Mouse (Mus musculus) kidney, embryonic 14.5 days (tissue): ENCODE data around the gene Tnfrsf11a. TPM values are rescaled to one million over a fixed set of nuclear protein-coding genes. Genes with fewer than 3 reads are reported as not detected.
"Not testable (repeated sequence)": the region's sequence is repeated elsewhere in the genome, so short reads cannot be mapped to it uniquely, and the experiment has no call there.

Experiments used
- ATAC-seq: fragments of 200-750 bp; cut with Nextera tagmentation; 2 replicates; pipeline ENCODE4 v1.8.0; 2017; ENCODE audit warnings: moderate number of reproducible peaks, mild to moderate bottlenecking, moderate TSS enrichment, moderate library complexity; ENCODE audit not compliant: low FRiP score, low TSS enrichment
- H3K27ac ChIP-seq: fragments of 300-500 bp; sonication (generic); 2 replicates; pipeline ENCODE4 v1.5.1; 2014; ENCODE audit warnings: low read depth, mild to moderate bottlenecking, low read length, moderate library complexity, mixed read lengths
- H3K27me3 ChIP-seq: fragments of 300-500 bp; sonication (generic); 2 replicates; pipeline ENCODE4 v1.6.1; 2014; ENCODE audit warnings: mild to moderate bottlenecking, low read length; ENCODE audit not compliant: control insufficient read depth, insufficient read depth
- H3K36me3 ChIP-seq: fragments of 300-500 bp; sonication (generic); 2 replicates; pipeline ENCODE4 v1.6.1; 2014; ENCODE audit warnings: low read length, mixed read lengths; ENCODE audit not compliant: control insufficient read depth, insufficient read depth
- H3K4me1 ChIP-seq: fragments of 300-500 bp; sonication (generic); 2 replicates; pipeline ENCODE4 v1.6.1; 2014; ENCODE audit warnings: low read length, mixed read lengths; ENCODE audit not compliant: control insufficient read depth, insufficient read depth
- H3K4me2 ChIP-seq: fragments of 300-500 bp; sonication (generic); replicated peaks from 2 replicates; pipeline ENCODE4 v1.6.1; 2014; ENCODE audit warnings: low read depth, mild to moderate bottlenecking, low read length
- H3K4me3 ChIP-seq: fragments of 300-500 bp; sonication (generic); 2 replicates; pipeline ENCODE4 v1.5.1; 2014; ENCODE audit warnings: mild to moderate bottlenecking, low read length
- H3K9ac ChIP-seq: fragments of 300-500 bp; sonication (generic); 2 replicates; pipeline ENCODE4 v1.6.1; 2014; ENCODE audit warnings: low read depth, mild to moderate bottlenecking, low read length, moderate library complexity
- H3K9me3 ChIP-seq: fragments of 300-500 bp; sonication (generic); 2 replicates; pipeline ENCODE4 v1.6.1; 2016; ENCODE audit warnings: low read length; ENCODE audit not compliant: control insufficient read depth
- WGBS: fragments of 180-500 bp; shearing (Covaris S2); extraction: QIAGEN DNeasy Blood & Tissue Kit; methylation state at CpG from one replicate; pipeline ENCODE4 v1.1.7; 2014; 5-methylcytosine and 5-hydroxymethylcytosine counted together
- polyA plus RNA-seq: library from polyadenylated mRNA; unstranded; fragments of >200 nt; fragmentation: Nextera tagmentation; extraction: Ambion mirVana; gene quantifications from 2 replicates; pipeline ENCODE4 v1.2.1, GENCODE M21; 2014

Tnfrsf11a gene
- polyA plus RNA-seq, 1 experiment from 2014 or later: 0.88 TPM

GRCm38 (mm10) chr1:105752196-105752595 is 28.3 kb upstream of the Tnfrsf11a start:
- Histone ChIP-seq H3K36me3 (peaks cover 20% of the 10 kb centered on the region; the same call in 1 of the 2 replicates), H3K4me3 (no peak overlapping the region), H3K27ac (no peak overlapping the region), H3K4me1 (no peaks in the 10 kb centered on the region), H3K9ac (no peak overlapping the region), H3K4me2 (no peak overlapping the region), H3K9me3 (no peaks in the 10 kb centered on the region), H3K27me3 (no peaks in the 10 kb centered on the region)
- 75% methylated on average over 4 of the region's 4 CpGs for WGBS
- no peak for ATAC-seq

GRCm38 (mm10) chr1:105752944-105753343 is 27.6 kb upstream of the Tnfrsf11a start:
- Histone ChIP-seq H3K27ac (no peak overlapping the region), H3K4me3 (no peak overlapping the region), H3K9ac (no peak overlapping the region), H3K4me2 (no peak overlapping the region), H3K27me3 (no peaks in the 10 kb centered on the region), H3K36me3 (peaks cover 20% of the 10 kb centered on the region; the same call in 1 of the 2 replicates), H3K9me3 (no peaks in the 10 kb centered on the region), H3K4me1 (no peaks in the 10 kb centered on the region)
- ATAC-seq: no peak
- 96% methylated on average over 1 of the region's 1 CpGs for WGBS

DNA sequence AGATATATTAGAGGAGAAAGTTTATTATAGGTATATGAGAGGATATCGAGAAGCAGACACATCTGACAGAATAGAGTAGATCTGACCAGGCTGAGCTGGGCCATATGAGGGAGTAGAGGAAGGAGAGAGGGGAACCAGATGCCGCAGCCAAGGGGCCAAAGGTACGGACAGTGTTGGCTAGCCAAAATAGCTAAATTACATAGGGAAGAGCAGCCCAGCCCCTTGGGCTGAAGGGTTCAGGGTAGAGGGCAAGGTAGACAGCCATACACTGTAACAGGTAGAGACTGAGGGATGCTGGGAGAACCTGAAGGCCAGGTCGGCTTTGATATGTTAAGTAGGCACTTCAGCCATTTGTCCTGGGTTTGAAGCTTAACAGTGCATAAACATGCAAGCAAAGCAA is 21.7 kb upstream of the Tnfrsf11a start:
- no peaks in the 10 kb centered on the region for H3K27me3 ChIP-seq
- no peaks in the 10 kb centered on the region for H3K4me1 ChIP-seq
- H3K27ac ChIP-seq: no peak overlapping the region
- H3K36me3 ChIP-seq: no peaks in the 10 kb centered on the region; the same call in 1 of the 2 replicates
- H3K4me2 ChIP-seq: no peak overlapping the region
- H3K9ac ChIP-seq: no peak overlapping the region
- ATAC-seq: no peak
- peaks cover 10% of the 10 kb centered on the region for H3K9me3 ChIP-seq
- 90% methylated on average over 4 of the region's 4 CpGs for WGBS
- H3K4me3 ChIP-seq: no peak overlapping the region

DNA sequence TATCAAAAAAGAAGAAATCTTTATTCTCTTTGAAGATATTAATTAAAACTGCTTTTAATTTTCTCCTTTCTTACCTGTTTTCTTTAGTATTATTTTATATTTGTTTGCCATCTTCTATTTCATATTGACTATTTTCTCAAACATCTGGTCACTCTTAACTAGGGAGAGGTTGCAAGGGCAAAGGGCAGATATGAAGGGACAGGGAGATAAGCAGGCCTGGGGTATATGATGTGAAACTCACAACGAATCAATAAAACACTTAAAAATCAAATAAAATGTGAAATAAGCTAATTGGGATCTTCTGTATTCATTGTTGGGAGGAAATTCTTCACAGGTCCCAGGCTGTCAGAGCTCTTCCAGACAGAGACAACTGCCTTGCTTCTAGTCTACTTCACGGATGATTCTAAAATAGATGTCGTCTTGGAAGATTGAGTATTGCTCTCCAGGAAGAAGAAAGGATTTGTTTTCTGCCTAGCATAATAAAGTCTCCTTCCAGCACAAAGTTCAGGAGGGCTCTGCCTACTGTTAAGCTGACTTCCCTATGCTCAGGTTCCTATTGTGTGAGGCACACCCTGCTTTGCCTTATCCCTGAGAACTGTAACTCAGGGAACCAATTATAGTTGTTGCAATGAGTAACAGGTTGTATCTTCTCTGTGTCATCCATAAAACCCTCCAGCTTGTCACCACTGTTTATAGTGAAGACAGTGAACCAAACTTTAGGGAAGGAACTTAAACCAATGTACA is 20.9 kb upstream of the Tnfrsf11a start:
- ATAC-seq: no peak
- H3K9me3 ChIP-seq: peaks cover 10% of the 10 kb centered on the region
- H3K9ac ChIP-seq: no peak overlapping the region
- H3K4me2 ChIP-seq: no peak overlapping the region
- H3K4me1 ChIP-seq: no peaks in the 10 kb centered on the region
- H3K36me3 ChIP-seq: no peaks in the 10 kb centered on the region; the same call in 1 of the 2 replicates
- no peak overlapping the region for H3K27ac ChIP-seq
- H3K4me3 ChIP-seq: no peak overlapping the region
- H3K27me3 ChIP-seq: no peaks in the 10 kb centered on the region
- WGBS: 79% methylated on average over 3 of the region's 3 CpGs

DNA sequence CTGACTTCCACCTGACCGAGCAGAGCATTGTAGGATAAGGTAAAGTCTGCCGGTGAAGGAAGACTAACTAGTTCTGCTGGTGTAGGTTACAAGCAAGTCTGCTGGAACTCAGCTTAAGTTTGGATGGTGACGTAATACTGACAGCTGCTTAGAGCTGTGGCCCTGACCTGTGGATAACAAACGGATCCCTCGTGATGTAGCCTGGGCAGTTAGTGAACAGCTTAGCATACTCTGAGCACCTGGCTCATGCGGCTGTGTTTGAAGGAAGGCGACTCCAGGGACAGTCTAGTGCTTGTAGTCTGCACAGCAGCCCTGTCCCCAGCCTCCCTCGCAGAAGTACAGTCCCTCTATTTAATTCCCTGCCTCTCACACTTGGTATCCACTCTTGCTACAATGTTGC is 14.9 kb upstream of the Tnfrsf11a start:
- no peaks in the 10 kb centered on the region for H3K36me3 ChIP-seq
- no peak overlapping the region for H3K27ac ChIP-seq
- ATAC-seq: no peak
- no peak overlapping the region for H3K9ac ChIP-seq
- H3K4me2 ChIP-seq: no peak overlapping the region
- WGBS: 70% methylated on average over 8 of the region's 8 CpGs
- H3K4me3 ChIP-seq: no peak overlapping the region
- H3K9me3 ChIP-seq: peaks cover 10% of the 10 kb centered on the region
- no peaks in the 10 kb centered on the region for H3K27me3 ChIP-seq
- H3K4me1 ChIP-seq: no peaks in the 10 kb centered on the region

DNA sequence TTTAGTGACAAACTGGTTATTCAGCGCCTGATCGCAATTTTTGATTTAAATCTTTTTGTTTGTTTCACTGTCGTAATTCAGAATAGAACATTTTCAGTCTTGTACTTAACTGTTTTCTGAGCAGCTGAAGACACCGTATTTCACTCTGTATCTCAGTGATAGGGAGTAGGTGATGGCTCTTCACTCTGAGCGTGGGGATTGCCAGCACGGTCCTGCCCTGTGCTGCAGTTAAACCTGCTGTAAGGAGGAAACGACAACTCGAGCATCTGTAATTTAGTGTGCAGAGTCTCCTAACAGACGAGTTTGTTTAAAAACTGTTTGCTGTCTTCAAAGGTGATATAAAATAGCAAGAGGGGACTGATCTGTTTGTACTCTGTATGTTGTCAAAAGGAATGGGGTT is 14.4 kb upstream of the Tnfrsf11a start:
- H3K36me3 ChIP-seq, H3K9ac ChIP-seq, H3K27me3 ChIP-seq, H3K4me3 ChIP-seq, H3K4me2 ChIP-seq, ATAC-seq, H3K4me1 ChIP-seq, H3K27ac ChIP-seq: not testable (repeated sequence)
- 54% methylated on average over 9 of the region's 9 CpGs for WGBS
- H3K9me3 ChIP-seq: peaks cover 10% of the 10 kb centered on the region

GRCm38 (mm10) chr1:105768397-105768796 is 12.1 kb upstream of the Tnfrsf11a start:
- Histone ChIP-seq H3K4me3 (no peak overlapping the region), H3K9ac (no peak overlapping the region), H3K36me3 (no peaks in the 10 kb centered on the region), H3K4me1 (no peaks in the 10 kb centered on the region), H3K27ac (no peak overlapping the region), H3K4me2 (no peak overlapping the region), H3K9me3 (0 out of 2 replicates have a peak, but pooled peaks cover under 1% of the 10 kb centered on the region), H3K27me3 (no peaks in the 10 kb centered on the region)
- WGBS: 88% methylated on average over 2 of the region's 2 CpGs
- ATAC-seq: no peak

DNA sequence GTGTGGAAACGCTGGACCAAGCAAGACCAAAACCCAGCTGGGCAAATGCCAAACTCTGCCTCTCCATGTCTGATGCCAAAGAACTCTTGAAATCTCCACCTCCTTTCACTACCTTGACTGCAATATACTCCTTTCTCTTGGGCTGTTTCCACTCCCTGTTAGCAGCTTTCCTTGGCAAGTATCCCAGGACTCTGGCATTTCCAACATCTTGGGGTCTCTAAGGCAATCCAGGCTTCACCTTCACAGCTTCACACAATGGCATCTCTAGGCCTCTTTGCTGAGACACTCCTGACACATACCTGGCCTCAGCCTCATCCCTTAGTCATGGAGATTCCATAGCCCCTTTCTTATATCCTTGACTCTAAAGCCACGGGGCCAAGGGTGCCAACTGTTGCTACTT is 9.8 kb upstream of the Tnfrsf11a start:
- Histone ChIP-seq H3K4me2 (no peak overlapping the region), H3K9me3 (no peaks in the 10 kb centered on the region), H3K27ac (no peak overlapping the region), H3K9ac (no peak overlapping the region), H3K27me3 (no peaks in the 10 kb centered on the region), H3K4me3 (no peak overlapping the region), H3K36me3 (no peaks in the 10 kb centered on the region), H3K4me1 (no peaks in the 10 kb centered on the region)
- no peak for ATAC-seq
- 88% methylated on average over 2 of the region's 2 CpGs for WGBS

GRCm38 (mm10) chr1:105776426-105776825 is 4.1 kb upstream of the Tnfrsf11a start:
- WGBS: 89% methylated on average over 4 of the region's 4 CpGs
- Histone ChIP-seq H3K9ac (no peak overlapping the region), H3K27ac (no peak overlapping the region), H3K4me2 (no peak overlapping the region), H3K4me3 (no peak overlapping the region), H3K36me3 (no peaks in the 10 kb centered on the region), H3K4me1 (no peaks in the 10 kb centered on the region), H3K27me3 (peaks cover 12% of the 10 kb centered on the region; the same call in 1 of the 2 replicates), H3K9me3 (no peaks in the 10 kb centered on the region)
- no peak for ATAC-seq
